Mouse (Mus musculus): ENCODE data around the gene Ubtd2.

DNA sequence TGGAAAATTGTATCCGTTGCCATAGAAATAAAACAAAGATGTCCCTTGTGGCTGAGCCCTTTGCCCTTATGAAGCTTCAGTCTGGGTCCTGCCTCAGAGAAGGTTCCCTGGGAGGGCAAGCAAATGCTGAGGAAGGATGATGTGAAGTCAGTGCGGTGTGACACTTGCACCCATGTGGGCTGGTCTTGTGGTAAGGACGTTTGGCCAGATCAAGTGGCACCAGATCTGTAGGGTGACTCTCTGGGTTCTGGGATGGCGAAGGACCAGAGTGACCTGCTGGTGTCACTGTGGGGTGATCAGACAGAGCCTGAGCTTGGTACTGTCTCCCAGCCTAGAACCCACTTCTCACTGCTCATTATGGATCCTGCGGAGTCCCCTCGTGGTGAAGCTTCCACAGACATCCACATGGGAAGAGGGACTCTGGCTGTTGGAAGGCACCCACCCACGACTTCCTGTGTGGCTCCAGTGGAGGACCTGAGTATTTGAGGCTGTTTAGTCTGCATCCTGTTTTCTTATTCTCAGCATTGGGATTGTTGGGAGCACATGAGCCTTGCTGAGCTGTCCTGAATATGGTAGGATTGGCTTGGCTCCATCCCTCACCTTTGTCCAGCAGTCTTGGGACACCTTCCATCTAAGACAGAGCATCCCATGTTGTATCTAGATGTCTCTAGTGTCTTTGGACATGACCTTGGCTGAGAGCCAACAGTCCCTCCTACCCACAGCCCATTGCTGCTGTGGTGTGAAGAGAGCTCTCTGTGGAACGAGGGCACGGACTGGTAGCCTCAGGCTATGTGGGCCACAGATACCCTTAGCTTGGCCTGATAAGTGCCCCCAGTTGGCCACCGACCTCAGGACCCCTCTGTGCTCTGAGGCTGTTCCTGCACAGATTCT is 106.5 kb downstream of the Ubtd2 start:
- TF ChIP-seq CTCF (IDR thresholded peaks at IDR 0.05; ENCODE audit: low read depth) (no peak; the same call in 1 of the 2 replicates), EP300 (IDR thresholded peaks at IDR 0.05; ENCODE audit: low read depth) (no peak)

All from heart, postnatal 0 days (tissue).